Mouse (Mus musculus) G1E (cell line): ENCODE results near the gene Arhgdib. TPM values are rescaled to one million over a fixed set of nuclear protein-coding genes. Genes with fewer than 3 reads are reported as not detected.

Experiments used
- ATAC-seq: 2 replicates; pipeline ENCODE4 v1.8.0; 2016; ENCODE audit warnings: mild to moderate bottlenecking; ENCODE audit not compliant: insufficient number of reproducible peaks, poor library complexity, low FRiP score, severe bottlenecking; ENCODE audit errors: extremely low read depth
- DNase-seq: peaks from one replicate; pipeline ENCODE4 v3.0.0; 2012; ENCODE audit warnings: low spot score
- H3K27me3 ChIP-seq: 2 replicates; pipeline ENCODE4 v1.6.1; 2012; ENCODE audit warnings: mild to moderate bottlenecking, low read length, inconsistent platforms; ENCODE audit not compliant: insufficient read depth
- H3K36me3 ChIP-seq: replicated peaks from 2 replicates; pipeline ENCODE3; 2012; ENCODE audit warnings: mild to moderate bottlenecking, inconsistent platforms
- H3K4me1 ChIP-seq: 2 replicates; pipeline ENCODE4 v1.6.1; 2012; ENCODE audit warnings: low read depth, low read length, inconsistent platforms, mixed read lengths; ENCODE audit not compliant: insufficient read depth
- H3K4me3 ChIP-seq: 2 replicates; pipeline ENCODE4 v1.5.1; 2012; ENCODE audit warnings: low read depth, mild to moderate bottlenecking, inconsistent platforms, low read length, moderate library complexity, mixed read lengths
- H3K9me3 ChIP-seq: replicated peaks from 2 replicates; pipeline ENCODE4 v1.6.1; 2012; ENCODE audit warnings: inconsistent platforms
- CTCF ChIP-seq: IDR thresholded peaks from 2 replicates; pipeline ENCODE4 v1.5.1; 2012; ENCODE audit warnings: low read depth, low read length, inconsistent platforms, mixed read lengths
- GATA1 ChIP-seq: IDR thresholded peaks from 2 replicates; pipeline ENCODE4 v1.6.1; 2012; ENCODE audit warnings: borderline replicate concordance, low read length, inconsistent platforms, mixed read lengths
- GATA2 ChIP-seq: IDR thresholded peaks from 2 replicates; pipeline ENCODE4 v1.6.1; 2012; ENCODE audit warnings: low read depth, low read length, inconsistent platforms, borderline replicate concordance
- POLR2AphosphoS5 ChIP-seq: IDR thresholded peaks from 2 replicates; pipeline ENCODE4 v1.6.1; 2012; ENCODE audit warnings: low read depth, low read length, inconsistent platforms; ENCODE audit not compliant: insufficient replicate concordance
- TAL1 ChIP-seq: conservative IDR thresholded peaks from 2 replicates; pipeline ENCODE4 v1.6.1; 2012; ENCODE audit warnings: low read depth, low read length, inconsistent platforms, mixed read lengths
- polyA plus RNA-seq: library from polyadenylated mRNA; stranded (reverse); fragments of >175 nt; gene quantifications from 2 replicates; pipeline ENCODE4 v1.2.3, GENCODE M21; 2012
- total RNA-seq, 2 experiments: library from RNA; stranded (forward) in 1 of 2; stranded (reverse) in 1 of 2; fragments of 200-1000 nt in 1 of 2; fragments of >200 nt in 1 of 2; fragmentation: Nextera tagmentation in 1 of 2; gene quantifications; 2 replicates each; pipeline ENCODE4 v1.2.3; 2014 to 2017

The Arhgdib gene
- total and polyA plus RNA-seq, 3 experiments = 119 to 1,122 (median 661) TPM

- Histone ChIP-seq H3K4me3 (no peak overlapping the region), H3K36me3 (no peaks in the 10 kb centered on the region), H3K27me3 (no peaks in the 10 kb centered on the region), H3K9me3 (no peaks in the 10 kb centered on the region), H3K4me1 (peaks cover 29% of the 10 kb centered on the region)
- DNase-seq (no peak), ATAC-seq (no peak)
- no peak for TF ChIP-seq GATA1
- no peak for TF ChIP-seq POLR2AphosphoS5
- no peak for TF ChIP-seq CTCF
- no peak for TF ChIP-seq GATA2
- TF ChIP-seq TAL1 = no peak
Observed at GRCm38 (mm10) chr6:136952930-136953329, 11.2 kb upstream of the Arhgdib start.

DNA sequence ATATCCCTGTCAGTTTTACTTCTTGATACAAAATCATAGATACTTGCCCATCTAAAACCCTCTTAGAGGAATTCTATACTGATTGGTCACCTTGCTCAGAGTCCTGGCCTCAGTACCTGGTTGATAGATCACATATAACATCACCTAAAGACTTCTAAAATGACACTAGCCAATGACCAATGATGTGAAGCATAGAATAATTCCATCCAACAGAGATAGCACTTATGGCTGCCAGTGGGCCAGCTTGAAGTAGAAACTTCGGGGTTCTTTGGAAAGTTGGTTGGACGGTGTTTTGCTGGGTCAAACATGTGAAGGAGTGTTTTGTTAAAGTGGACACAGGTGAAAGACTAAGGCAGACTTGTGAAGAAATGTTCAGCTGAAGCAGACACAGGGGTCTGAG, 8.5 kb upstream of the Arhgdib start:
- no peak for TF ChIP-seq CTCF
- no peak for TF ChIP-seq GATA2
- no peak for TF ChIP-seq GATA1
- no peak for TF ChIP-seq TAL1
- no peak for TF ChIP-seq POLR2AphosphoS5
- Histone ChIP-seq H3K9me3 (no peaks in the 10 kb centered on the region), H3K36me3 (no peaks in the 10 kb centered on the region), H3K4me1 (peaks cover 34% of the 10 kb centered on the region), H3K27me3 (no peaks in the 10 kb centered on the region), H3K4me3 (no peak overlapping the region)
- ATAC-seq (no peak), DNase-seq (no peak)

DNA sequence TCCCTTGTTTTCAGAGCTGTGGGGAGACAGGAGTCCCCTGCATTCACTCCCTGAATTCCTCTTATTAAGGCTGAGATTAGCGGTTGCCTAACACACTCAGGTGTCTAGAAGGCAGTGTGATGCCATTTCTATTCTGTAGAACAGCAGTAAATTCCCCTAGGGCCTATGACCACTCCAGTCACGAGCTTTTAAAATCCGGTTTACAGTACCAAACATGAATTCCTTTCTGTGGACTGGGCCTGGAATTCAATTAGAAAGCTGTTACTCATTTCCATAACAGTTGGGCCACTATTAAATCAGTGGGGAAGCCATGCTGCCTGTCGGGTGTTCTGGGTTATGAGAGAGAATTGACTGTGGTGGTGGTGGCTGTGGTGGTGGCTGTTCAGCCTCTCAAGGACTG, 6.0 kb upstream of the Arhgdib start:
- DNase-seq = no peak
- TF ChIP-seq CTCF (no peak), GATA1 (no peak), POLR2AphosphoS5 (no peak), TAL1 (no peak), GATA2 (no peak)
- H3K4me1 ChIP-seq = peaks cover 41% of the 10 kb centered on the region

GRCm38 (mm10) chr6:136946943-136947342, 5.2 kb upstream of the Arhgdib start:
- no peak; the same call in 1 of the 2 replicates for ATAC-seq
- Histone ChIP-seq H3K4me1 (peaks cover 44% of the 10 kb centered on the region), H3K27me3 (no peaks in the 10 kb centered on the region), H3K36me3 (no peaks in the 10 kb centered on the region), H3K9me3 (no peaks in the 10 kb centered on the region), H3K4me3 (no peak overlapping the region)
- TF ChIP-seq GATA1 = no peak
- no peak for TF ChIP-seq GATA2
- TF ChIP-seq TAL1 = no peak
- no peak for TF ChIP-seq CTCF
- no peak for TF ChIP-seq POLR2AphosphoS5
- DNase-seq = no peak

More for the DNA sequence above, 6.0 kb upstream of the Arhgdib start:
- ATAC-seq = no peak
- H3K9me3 ChIP-seq = no peaks in the 10 kb centered on the region
- no peaks in the 10 kb centered on the region for H3K27me3 ChIP-seq
- H3K36me3 ChIP-seq = no peaks in the 10 kb centered on the region
- H3K4me3 ChIP-seq = no peak overlapping the region

DNA sequence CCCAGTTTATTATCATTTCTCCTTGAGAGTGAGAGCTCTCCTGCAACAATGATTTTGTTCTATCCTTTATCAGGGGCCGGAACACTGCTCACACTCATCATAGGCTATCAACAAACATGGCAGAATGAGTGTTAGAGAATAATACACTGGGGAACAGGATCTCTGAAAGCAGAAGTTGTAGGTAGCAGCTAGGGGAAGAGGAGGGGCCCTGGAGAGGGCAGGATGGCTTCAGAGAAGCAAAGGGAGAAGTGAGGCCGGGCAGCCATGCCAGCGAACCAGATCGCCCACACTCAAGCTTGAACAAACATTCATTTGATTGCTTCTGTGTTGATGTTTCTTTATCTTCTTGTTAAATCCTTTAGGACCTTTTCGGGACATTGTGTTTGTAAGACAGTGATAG, 4.5 kb upstream of the Arhgdib start:
- TF ChIP-seq GATA1 (no peak), GATA2 (no peak), POLR2AphosphoS5 (no peak)
- Histone ChIP-seq H3K4me3 (no peak overlapping the region; the same call in 1 of the 2 replicates), H3K9me3 (no peaks in the 10 kb centered on the region), H3K4me1 (peaks cover 49% of the 10 kb centered on the region), H3K27me3 (no peaks in the 10 kb centered on the region), H3K36me3 (no peaks in the 10 kb centered on the region)
- ATAC-seq (no peak), DNase-seq (no peak)

- H3K4me1 ChIP-seq = peaks cover 61% of the 10 kb centered on the region
- H3K27me3 ChIP-seq = no peaks in the 10 kb centered on the region
- H3K9me3 ChIP-seq = no peaks in the 10 kb centered on the region
- ATAC-seq (no peak), DNase-seq (no peak)
- H3K4me3 ChIP-seq = no peak overlapping the region
- H3K36me3 ChIP-seq = peaks cover 2% of the 10 kb centered on the region
- TF ChIP-seq POLR2AphosphoS5 (no peak), GATA1 (no peak), GATA2 (no peak)
Observed at GRCm38 (mm10) chr6:136944511-136944910, 2.8 kb upstream of the Arhgdib start.

GRCm38 (mm10) chr6:136943392-136943791, 1.7 kb upstream of the Arhgdib start:
- DNase-seq (no peak), ATAC-seq (no peak)
- Histone ChIP-seq H3K36me3 (peaks cover 7% of the 10 kb centered on the region), H3K4me3 (no peak overlapping the region; the same call in 1 of the 2 replicates), H3K9me3 (no peaks in the 10 kb centered on the region), H3K27me3 (no peaks in the 10 kb centered on the region), H3K4me1 (peaks cover 67% of the 10 kb centered on the region)
- TF ChIP-seq GATA2 (no peak), TAL1 (no peak), GATA1 (no peak), CTCF (no peak), POLR2AphosphoS5 (no peak)
